Mouse (Mus musculus): ENCODE measurements around the gene Cpb2. TPM values are rescaled to one million over a fixed set of nuclear protein-coding genes. Genes with fewer than 3 reads are reported as not detected.

The Cpb2 gene
- polyA plus RNA-seq, 1 experiment from 2014 or later: not detected

DNA sequence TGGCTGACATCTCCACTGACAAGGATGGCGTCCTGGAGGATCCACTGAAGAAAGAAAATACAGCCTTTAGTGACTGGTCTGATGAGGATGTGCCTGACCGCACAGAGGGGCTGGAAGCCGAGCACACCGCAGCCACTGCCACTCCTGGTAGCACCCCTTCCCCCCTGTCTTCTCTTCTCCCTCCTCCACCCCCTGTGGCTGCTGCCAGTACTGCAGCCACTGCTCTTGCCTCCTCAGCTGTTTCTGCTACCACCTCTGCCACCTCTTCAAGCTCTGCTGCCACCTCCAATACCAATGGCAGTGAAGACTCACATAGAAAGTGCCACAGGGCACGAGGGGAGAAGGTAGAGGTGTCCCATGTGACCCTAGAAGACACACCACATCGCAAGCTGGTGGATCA, 88.5 kb downstream of the Cpb2 start:
- 91% methylated on average over 6 of the region's 6 CpGs for WGBS
- Histone ChIP-seq H3K4me3 (no peak overlapping the region), H3K27me3 (ENCODE audit: low read depth, poor library complexity, severe bottlenecking) (no peaks in the 10 kb centered on the region), H3K9me3 (replicated peaks) (no peaks in the 10 kb centered on the region), H3K36me3 (peaks cover 62% of the 10 kb centered on the region), H3K27ac (no peak overlapping the region), H3K4me1 (no peaks in the 10 kb centered on the region)
- DNase-seq (ENCODE audit: low spot score): no peak

Small RNA genes lying within 50 kb of the gene (microRNA-seq; reads per million reads assigned to microRNA genes)
- not detected for gene Gm44482

Other genes with a start within 250 kb of the Cpb2 start
- 0.10 and 0.30 TPM in 2 replicates for gene Rubcnl, start 226.3 kb upstream of the Cpb2 start, polyA plus RNA-seq (2016; fragmentation: Nextera tagmentation; extraction: Ambion mirVana)
- 0.05 and 0.08 TPM in 2 replicates for gene Lrrc63, start 111.4 kb upstream of the Cpb2 start, polyA plus RNA-seq (2016; fragmentation: Nextera tagmentation; extraction: Ambion mirVana)
- 20.4 and 20.9 TPM in 2 replicates for gene Lcp1, start 111.2 kb upstream of the Cpb2 start, polyA plus RNA-seq (2016; fragmentation: Nextera tagmentation; extraction: Ambion mirVana)
- gene Zc3h13, start 42.1 kb downstream of the Cpb2 start, polyA plus RNA-seq (2016; fragmentation: Nextera tagmentation; extraction: Ambion mirVana): 34.0 and 38.9 TPM in 2 replicates
- gene Siah3, start 213.7 kb downstream of the Cpb2 start, polyA plus RNA-seq (2016; fragmentation: Nextera tagmentation; extraction: Ambion mirVana): not detected in 2 replicates